Mouse (Mus musculus): Measurements from ENCODE around the gene Hcfc1r1. TPM values are rescaled to one million over a fixed set of nuclear protein-coding genes. Genes with fewer than 3 reads are reported as not detected.

Hcfc1r1 gene
- polyA plus RNA-seq, 1 experiment from 2014 or later = 102 TPM

DNA sequence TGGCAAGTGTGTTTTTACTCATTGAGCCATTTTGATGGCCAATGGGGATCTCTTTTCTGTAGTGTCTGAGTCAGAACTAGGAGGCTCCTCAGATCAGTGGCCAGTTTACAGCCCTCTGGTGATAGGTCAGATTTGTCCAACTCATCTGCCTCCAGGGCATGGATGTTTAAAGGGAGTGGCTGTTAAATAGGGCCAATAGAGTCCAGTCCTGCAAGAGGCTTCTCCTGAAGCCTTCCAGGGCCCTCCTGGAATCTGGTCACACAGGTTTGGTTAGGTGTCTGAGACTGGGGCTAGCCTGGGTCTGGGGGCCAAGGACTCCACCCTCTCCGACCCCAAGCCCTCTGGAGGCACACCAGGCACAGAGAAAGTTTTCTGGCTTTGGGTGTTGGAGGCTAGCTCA is 21.1 kb downstream of the Hcfc1r1 start:
- Histone ChIP-seq H3K4me1 (peaks cover 5% of the 10 kb centered on the region), H3K4me3 (replicated peaks) (no peak overlapping the region), H3K36me3 (no peaks in the 10 kb centered on the region), H3K9me3 (replicated peaks) (no peaks in the 10 kb centered on the region), H3K27ac (replicated peaks) (no peak overlapping the region), H3K27me3 (peaks cover 17% of the 10 kb centered on the region), H3K9ac (no peak overlapping the region), H3K4me2 (replicated peaks) (no peak overlapping the region)
- WGBS = 45% methylated on average over 1 of the region's 1 CpGs
- no peak for ATAC-seq (ENCODE audit: insufficient number of reproducible peaks, low FRiP score, low TSS enrichment, low read depth)

DNA sequence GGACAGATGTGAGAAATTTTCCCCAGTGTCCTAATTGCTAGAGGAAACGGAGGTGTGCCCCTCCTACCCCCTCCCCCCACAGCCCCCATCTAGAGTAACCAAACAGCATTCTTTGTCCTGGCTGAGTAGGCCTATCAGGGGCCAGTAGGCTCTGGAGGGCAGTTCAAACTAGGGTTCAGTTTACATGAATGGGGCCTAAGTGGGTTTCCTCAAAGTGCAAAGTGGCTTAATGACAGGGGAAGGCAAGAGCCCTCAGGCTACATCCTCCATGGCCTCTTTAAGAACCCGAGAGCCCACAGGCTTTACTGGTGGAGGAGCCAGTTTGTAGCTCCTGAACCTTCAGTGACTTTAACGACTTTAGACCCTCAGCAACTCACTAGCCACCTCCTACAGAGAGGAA is 22.4 kb downstream of the Hcfc1r1 start:
- Histone ChIP-seq H3K36me3 (no peaks in the 10 kb centered on the region), H3K4me1 (peaks cover 15% of the 10 kb centered on the region), H3K9ac (no peak overlapping the region), H3K27ac (replicated peaks) (no peak overlapping the region), H3K27me3 (peaks cover 30% of the 10 kb centered on the region), H3K4me3 (replicated peaks) (no peak overlapping the region), H3K4me2 (replicated peaks) (no peak overlapping the region), H3K9me3 (replicated peaks) (no peaks in the 10 kb centered on the region)
- WGBS = 15% methylated on average over 3 of the region's 3 CpGs
- ATAC-seq (ENCODE audit: insufficient number of reproducible peaks, low FRiP score, low TSS enrichment, low read depth) = no peak

DNA sequence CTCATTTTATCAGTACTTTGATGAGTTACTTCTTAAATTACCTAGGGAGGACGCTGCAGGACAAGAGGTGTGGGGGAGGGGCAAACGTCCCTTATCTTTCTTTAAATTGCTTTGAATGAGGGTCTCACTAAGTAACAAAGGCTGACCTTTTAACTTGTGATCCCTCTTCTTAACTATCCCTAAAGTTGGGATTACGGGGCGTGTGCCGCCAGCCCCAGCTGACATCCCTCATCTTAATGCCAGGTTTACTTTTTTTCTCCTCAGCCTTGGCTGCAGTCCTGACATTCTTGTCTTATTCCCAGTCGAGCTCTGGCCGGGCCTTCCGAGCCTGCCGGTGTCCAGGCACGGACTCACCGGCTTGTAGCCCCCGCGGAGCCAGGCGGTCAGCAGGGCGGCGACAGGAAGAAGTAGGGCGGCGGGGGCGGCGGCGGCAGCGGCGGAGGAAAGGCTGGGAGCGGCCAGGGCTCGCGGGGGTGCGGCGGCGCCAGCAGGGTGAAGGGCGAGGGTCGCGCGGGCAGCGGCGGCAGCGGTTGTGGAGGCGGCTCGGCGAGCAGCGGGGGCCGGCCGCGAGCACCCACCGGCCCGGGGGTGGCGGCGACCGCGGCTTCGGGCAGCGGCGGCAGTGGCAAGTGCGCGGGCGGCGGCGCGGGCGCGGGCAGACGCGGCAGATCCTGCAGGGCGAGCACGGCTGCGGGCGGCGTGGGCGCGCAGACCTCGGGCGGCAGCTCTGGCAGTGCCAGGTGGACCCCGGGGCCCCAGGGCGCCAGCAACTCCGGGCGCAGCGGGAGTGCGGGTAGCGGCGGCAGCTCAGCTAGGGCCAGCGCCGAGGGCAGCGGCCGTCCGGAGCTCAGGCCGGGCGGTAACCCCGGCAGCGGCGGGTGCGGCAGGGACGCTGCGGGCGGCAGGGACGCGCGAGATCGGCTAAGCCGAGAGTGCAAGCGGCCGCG is 26.0 kb downstream of the Hcfc1r1 start:
- under 1% methylated on average over 98 of the region's 101 CpGs for WGBS
- ATAC-seq (ENCODE audit: insufficient number of reproducible peaks, low FRiP score, low TSS enrichment, low read depth) = peak; percentile 53; the same call in 1 of the 2 replicates
- H3K27ac ChIP-seq (replicated peaks) = no peak overlapping the region

DNA sequence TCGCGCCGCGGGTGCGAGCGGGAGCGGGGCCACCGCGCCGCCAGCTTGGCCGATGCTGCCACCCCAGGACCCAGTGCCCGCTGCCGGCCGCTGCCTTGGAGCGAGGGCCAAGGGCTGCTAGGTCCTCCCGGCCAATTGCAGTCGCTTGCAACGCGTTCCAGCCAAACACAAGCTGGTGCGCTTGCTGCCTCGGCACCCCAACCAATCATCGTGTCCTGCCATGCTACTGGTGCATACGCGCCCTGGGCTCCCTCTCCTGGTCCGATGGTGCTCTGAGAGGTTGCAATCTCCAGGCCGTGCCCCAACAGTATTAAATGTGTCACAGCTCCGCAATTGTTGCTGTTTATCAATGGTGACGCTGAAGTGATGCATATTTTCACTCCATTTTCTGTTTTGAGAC is 26.7 kb downstream of the Hcfc1r1 start:
- peak overlapping the region; percentile 61 for H3K4me3 ChIP-seq (replicated peaks)
- no peak overlapping the region for H3K27ac ChIP-seq (replicated peaks)
- peak; percentile 87 for ATAC-seq (ENCODE audit: insufficient number of reproducible peaks, low FRiP score, low TSS enrichment, low read depth)
- H3K4me1 ChIP-seq = peaks cover 21% of the 10 kb centered on the region
- peak overlapping the region; percentile 26; the same call in 1 of the 2 replicates for H3K9ac ChIP-seq
- peak overlapping the region; percentile 100 for H3K4me2 ChIP-seq (replicated peaks)
- peaks cover 39% of the 10 kb centered on the region for H3K27me3 ChIP-seq
- no peaks in the 10 kb centered on the region for H3K36me3 ChIP-seq
- WGBS = under 1% methylated on average over 28 of the region's 28 CpGs
- H3K9me3 ChIP-seq (replicated peaks) = no peaks in the 10 kb centered on the region

More for the DNA sequence above, 26.0 kb downstream of the Hcfc1r1 start:
- H3K27me3 ChIP-seq = peaks cover 39% of the 10 kb centered on the region
- peaks cover 15% of the 10 kb centered on the region for H3K4me1 ChIP-seq
- peak overlapping the region; percentile 61 for H3K4me3 ChIP-seq (replicated peaks)
- H3K36me3 ChIP-seq = no peaks in the 10 kb centered on the region
- peak overlapping the region; percentile 100 for H3K4me2 ChIP-seq (replicated peaks)
- H3K9me3 ChIP-seq (replicated peaks) = no peaks in the 10 kb centered on the region
- H3K9ac ChIP-seq = peak overlapping the region; percentile 26

DNA sequence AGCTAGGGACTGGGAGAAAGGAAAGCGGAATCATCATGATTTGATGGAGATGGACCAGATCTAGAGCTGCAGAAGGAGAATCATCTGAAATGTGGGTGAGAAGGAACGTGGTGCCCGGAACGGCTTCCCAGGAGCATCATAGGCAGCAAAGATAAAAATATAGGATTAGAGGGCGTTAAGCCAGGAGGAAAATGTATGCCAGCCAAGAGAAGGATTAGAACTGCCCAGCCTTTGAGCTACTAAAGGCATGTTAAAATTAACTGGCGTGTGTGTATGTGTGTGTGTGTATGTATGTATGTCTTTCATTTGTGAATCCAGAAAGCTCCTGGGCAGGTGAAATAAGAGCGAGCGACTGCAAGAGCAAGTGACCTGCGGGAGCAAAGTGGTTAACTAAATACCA is 29.9 kb downstream of the Hcfc1r1 start:
- no peak overlapping the region for H3K27ac ChIP-seq (replicated peaks)
- H3K36me3 ChIP-seq = no peaks in the 10 kb centered on the region

DNA sequence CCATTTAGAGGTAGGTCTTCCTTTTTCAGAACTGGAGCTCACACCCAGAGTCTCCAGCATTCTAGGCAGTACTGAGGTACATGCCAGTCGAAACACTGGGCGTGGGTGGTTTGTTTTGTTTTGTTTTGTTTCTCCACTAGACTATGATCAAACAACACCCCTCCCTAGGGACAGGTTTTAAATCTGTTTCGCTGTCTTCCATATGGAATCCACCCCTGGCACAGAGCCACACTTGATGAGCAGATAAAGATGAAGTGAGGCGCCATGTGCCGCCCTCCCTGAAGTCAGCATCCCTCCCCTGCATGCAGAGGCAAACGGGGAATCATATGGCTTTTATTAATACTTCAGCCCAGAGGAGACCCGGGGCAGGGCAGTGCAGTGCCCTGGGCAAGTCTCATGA is 31.3 kb downstream of the Hcfc1r1 start:
- Histone ChIP-seq H3K4me2 (replicated peaks) (no peak overlapping the region), H3K4me1 (peaks cover 20% of the 10 kb centered on the region), H3K27ac (replicated peaks) (no peak overlapping the region), H3K36me3 (no peaks in the 10 kb centered on the region), H3K9ac (no peak overlapping the region), H3K27me3 (peaks cover 20% of the 10 kb centered on the region), H3K4me3 (replicated peaks) (no peak overlapping the region), H3K9me3 (replicated peaks) (no peaks in the 10 kb centered on the region)
- whole genome bisulfite sequencing = 10% methylated on average over 7 of the region's 7 CpGs
- no peak for ATAC-seq (ENCODE audit: insufficient number of reproducible peaks, low FRiP score, low TSS enrichment, low read depth)

More for the DNA sequence above, 29.9 kb downstream of the Hcfc1r1 start:
- WGBS = 81% methylated on average over 9 of the region's 9 CpGs
- ATAC-seq (ENCODE audit: insufficient number of reproducible peaks, low FRiP score, low TSS enrichment, low read depth) = no peak
- Histone ChIP-seq H3K9ac (no peak overlapping the region), H3K27me3 (peaks cover 34% of the 10 kb centered on the region), H3K9me3 (replicated peaks) (no peaks in the 10 kb centered on the region), H3K4me3 (replicated peaks) (no peak overlapping the region), H3K4me1 (peaks cover 28% of the 10 kb centered on the region), H3K4me2 (replicated peaks) (no peak overlapping the region)

DNA sequence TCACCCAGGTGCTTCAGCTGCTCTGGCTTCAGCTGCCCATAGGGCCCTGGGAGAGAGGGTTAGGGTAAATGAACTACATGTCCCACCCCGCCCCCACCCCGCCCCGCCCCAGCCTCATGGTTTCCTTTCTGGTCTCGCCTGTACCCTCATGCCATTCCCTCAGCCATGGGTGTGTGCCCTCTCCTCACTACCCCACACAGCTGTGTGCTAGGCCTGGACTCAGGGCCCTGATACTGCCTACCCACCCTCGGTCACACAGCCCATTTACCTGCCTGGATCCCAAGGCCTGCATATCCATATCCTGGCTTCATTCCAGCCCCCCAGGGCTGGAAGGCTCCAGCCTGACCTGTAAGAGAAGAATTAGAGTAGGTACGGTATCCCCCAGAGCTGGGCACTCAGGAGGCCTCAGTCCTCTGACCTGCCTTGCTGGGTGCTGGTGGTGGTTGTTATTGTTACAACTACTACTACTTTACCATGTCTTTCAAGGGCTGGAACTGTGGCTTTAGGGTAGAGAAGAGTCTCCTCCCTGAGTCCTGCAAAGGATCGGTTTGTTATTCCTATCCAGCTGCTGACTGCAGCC is 32.2 kb downstream of the Hcfc1r1 start:
- Histone ChIP-seq H3K4me3 (replicated peaks) (no peak overlapping the region), H3K9me3 (replicated peaks) (no peaks in the 10 kb centered on the region), H3K36me3 (no peaks in the 10 kb centered on the region), H3K4me2 (replicated peaks) (no peak overlapping the region), H3K4me1 (peaks cover 13% of the 10 kb centered on the region), H3K27ac (replicated peaks) (no peak overlapping the region), H3K27me3 (peaks cover 11% of the 10 kb centered on the region), H3K9ac (no peak overlapping the region)
- ATAC-seq (ENCODE audit: insufficient number of reproducible peaks, low FRiP score, low TSS enrichment, low read depth) = no peak
- 70% methylated on average over 7 of the region's 7 CpGs for WGBS

DNA sequence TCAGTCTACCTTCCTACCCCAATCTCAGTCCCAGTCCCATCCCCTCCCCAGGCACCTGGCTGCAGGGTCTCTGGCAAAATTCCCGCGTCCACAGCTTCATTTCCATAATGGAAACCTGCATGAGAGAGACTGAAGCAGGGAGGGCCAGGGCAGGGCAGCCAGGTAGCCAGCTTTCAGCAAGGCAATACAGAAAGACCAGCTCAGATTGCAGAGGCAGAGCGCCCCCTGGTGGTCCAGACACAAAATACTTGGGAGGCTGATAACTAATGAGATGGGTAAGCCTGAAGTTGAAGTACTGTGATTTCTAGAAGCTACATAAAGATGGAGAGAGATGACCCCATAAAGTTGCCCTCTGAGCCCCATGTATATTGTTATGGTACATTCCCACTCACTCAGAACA is 32.8 kb downstream of the Hcfc1r1 start:
- H3K27me3 ChIP-seq = peaks cover 5% of the 10 kb centered on the region
- no peak overlapping the region for H3K27ac ChIP-seq (replicated peaks)
- peak; percentile 30; the same call in 1 of the 2 replicates for ATAC-seq (ENCODE audit: insufficient number of reproducible peaks, low FRiP score, low TSS enrichment, low read depth)
- H3K4me2 ChIP-seq (replicated peaks) = no peak overlapping the region
- no peak overlapping the region for H3K9ac ChIP-seq
- no peaks in the 10 kb centered on the region for H3K36me3 ChIP-seq
- 2% methylated on average over 3 of the region's 3 CpGs for WGBS
- H3K9me3 ChIP-seq (replicated peaks) = no peaks in the 10 kb centered on the region
- H3K4me1 ChIP-seq = peaks cover 13% of the 10 kb centered on the region
- no peak overlapping the region for H3K4me3 ChIP-seq (replicated peaks)

DNA sequence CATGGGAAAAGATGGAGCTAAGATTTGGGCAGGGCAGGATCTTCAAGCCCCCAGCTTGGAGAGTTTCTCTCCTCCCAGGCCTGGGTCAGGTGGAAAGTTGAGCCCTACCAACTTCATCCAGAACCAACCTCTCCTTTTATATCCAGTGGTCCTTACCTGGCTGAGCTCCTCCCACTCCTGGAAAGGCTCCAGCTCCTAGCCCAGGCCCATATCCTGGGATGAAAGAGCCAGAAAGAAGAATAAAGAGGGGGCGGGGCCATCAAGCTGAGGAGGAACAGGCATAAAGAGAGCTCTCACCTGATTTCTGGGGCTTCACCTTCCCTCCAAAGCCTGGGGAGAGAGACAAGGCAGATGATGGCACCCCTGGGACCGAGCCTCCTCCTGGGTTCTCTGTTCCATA is 43.6 kb downstream of the Hcfc1r1 start:
- H3K4me3 ChIP-seq (replicated peaks) = no peak overlapping the region
- no peak for ATAC-seq (ENCODE audit: insufficient number of reproducible peaks, low FRiP score, low TSS enrichment, low read depth)
- H3K4me2 ChIP-seq (replicated peaks) = no peak overlapping the region
- 59% methylated on average over 2 of the region's 2 CpGs for WGBS
- H3K9me3 ChIP-seq (replicated peaks) = no peaks in the 10 kb centered on the region
- no peak overlapping the region for H3K27ac ChIP-seq (replicated peaks)
- H3K9ac ChIP-seq = no peak overlapping the region
- H3K36me3 ChIP-seq = no peaks in the 10 kb centered on the region
- H3K27me3 ChIP-seq = no peaks in the 10 kb centered on the region
- H3K4me1 ChIP-seq = no peaks in the 10 kb centered on the region

DNA sequence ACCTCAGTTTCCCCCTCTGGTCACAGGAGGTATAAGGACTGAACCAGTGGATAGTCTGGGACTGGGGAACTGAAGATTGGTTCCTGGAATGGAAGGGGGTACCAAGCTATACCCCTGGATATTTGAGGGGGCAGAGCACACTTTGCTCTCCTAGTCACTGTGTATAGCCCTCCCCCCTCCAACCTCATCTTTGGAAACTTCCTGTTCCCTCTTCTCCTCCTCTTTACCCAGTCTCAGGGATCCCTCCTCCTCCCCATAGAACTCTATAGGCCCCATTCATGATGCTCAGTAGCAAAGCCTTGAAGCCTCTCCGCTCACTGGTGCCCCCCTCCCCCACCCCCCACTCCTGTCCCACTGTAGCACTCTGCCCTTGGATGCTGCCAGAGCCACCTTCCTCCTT is 46.1 kb downstream of the Hcfc1r1 start:
- 11% methylated on average over 1 of the region's 1 CpGs for WGBS
- Histone ChIP-seq H3K27me3 (no peaks in the 10 kb centered on the region), H3K9me3 (replicated peaks) (no peaks in the 10 kb centered on the region), H3K4me1 (no peaks in the 10 kb centered on the region), H3K27ac (replicated peaks) (no peak overlapping the region), H3K4me2 (replicated peaks) (no peak overlapping the region), H3K9ac (no peak overlapping the region), H3K4me3 (replicated peaks) (no peak overlapping the region), H3K36me3 (no peaks in the 10 kb centered on the region)
- ATAC-seq (ENCODE audit: insufficient number of reproducible peaks, low FRiP score, low TSS enrichment, low read depth) = no peak

DNA sequence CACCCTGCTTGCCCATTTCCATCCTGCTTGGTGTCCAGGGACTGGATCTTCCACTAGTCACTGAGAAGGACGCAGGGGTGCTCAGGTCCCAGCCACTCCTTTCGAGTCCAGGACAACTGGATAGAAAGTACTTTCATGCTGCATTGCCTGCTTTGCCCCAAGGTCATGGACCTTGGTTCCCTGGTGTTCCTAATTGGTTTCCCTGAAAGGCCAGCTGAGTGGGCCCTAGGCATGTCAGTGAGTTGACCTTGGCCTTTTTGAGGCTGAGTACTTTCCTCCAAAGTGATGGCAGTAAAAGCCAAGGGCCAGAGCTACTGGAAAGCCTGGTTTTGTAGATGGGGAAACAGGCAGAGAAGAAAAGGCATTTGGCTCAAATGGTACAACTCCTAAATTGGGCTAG is 48.5 kb downstream of the Hcfc1r1 start:
- Histone ChIP-seq H3K36me3 (no peaks in the 10 kb centered on the region), H3K27ac (replicated peaks) (no peak overlapping the region; the same call in 1 of the 2 replicates), H3K27me3 (no peaks in the 10 kb centered on the region), H3K4me1 (peaks cover 7% of the 10 kb centered on the region; the same call in 1 of the 2 replicates), H3K9ac (no peak overlapping the region), H3K9me3 (replicated peaks) (no peaks in the 10 kb centered on the region), H3K4me3 (replicated peaks) (no peak overlapping the region), H3K4me2 (replicated peaks) (no peak overlapping the region)
- 76% methylated on average over 2 of the region's 2 CpGs for WGBS
- ATAC-seq (ENCODE audit: insufficient number of reproducible peaks, low FRiP score, low TSS enrichment, low read depth) = no peak
